Mouse (Mus musculus) limb, embryonic 14.5 days (tissue): ENCODE measurements around the gene Ache. TPM values are rescaled to one million over a fixed set of nuclear protein-coding genes. Genes with fewer than 3 reads are reported as not detected.
A peak's percentile ranks its signal among the peaks of the same experiment; 100 is the strongest.

Experiments
- ATAC-seq: fragments of 200-750 bp; cut with Nextera tagmentation; 2 replicates; pipeline ENCODE4 v1.8.0; 2017; ENCODE audit warnings: low read depth, moderate number of reproducible peaks, moderate TSS enrichment; ENCODE audit not compliant: low FRiP score
- DNase-seq: peaks from one replicate; pipeline ENCODE4 v3.0.0-alpha.2; 2015; ENCODE audit warnings: low spot score
- H3K27ac ChIP-seq: fragments of 300-500 bp; sonication (generic); replicated peaks from 2 replicates; pipeline ENCODE4 v1.5.1; 2014; ENCODE audit warnings: low read depth, mild to moderate bottlenecking, low read length, moderate library complexity, mixed read lengths
- H3K27me3 ChIP-seq: fragments of 300-500 bp; sonication (generic); 2 replicates; pipeline ENCODE4 v1.6.1; 2014; ENCODE audit warnings: low read length, mixed read lengths; ENCODE audit not compliant: control insufficient read depth, insufficient read depth
- H3K36me3 ChIP-seq: fragments of 300-500 bp; sonication (generic); 2 replicates; pipeline ENCODE4 v1.6.1; 2014; ENCODE audit warnings: mild to moderate bottlenecking, low read length, moderate library complexity, mixed read lengths; ENCODE audit not compliant: control insufficient read depth, insufficient read depth
- H3K4me1 ChIP-seq: fragments of 300-500 bp; sonication (generic); 2 replicates; pipeline ENCODE4 v1.6.1; 2014; ENCODE audit warnings: antibody characterized with exemption, low read length, mixed read lengths; ENCODE audit not compliant: control insufficient read depth, insufficient read depth
- H3K4me2 ChIP-seq: fragments of 300-500 bp; sonication (generic); replicated peaks from 2 replicates; pipeline ENCODE4 v1.6.1; 2014; ENCODE audit warnings: low read depth, mild to moderate bottlenecking, low read length, moderate library complexity; ENCODE audit not compliant: severe bottlenecking
- H3K4me3 ChIP-seq: fragments of 300-500 bp; sonication (generic); replicated peaks from 2 replicates; pipeline ENCODE4 v1.5.1; 2014; ENCODE audit warnings: low read length
- H3K9ac ChIP-seq: fragments of 300-500 bp; sonication (generic); 2 replicates; pipeline ENCODE4 v1.6.1; 2014; ENCODE audit warnings: mild to moderate bottlenecking, low read depth, low read length, moderate library complexity; ENCODE audit not compliant: severe bottlenecking
- H3K9me3 ChIP-seq: fragments of 300-500 bp; sonication (generic); 2 replicates; pipeline ENCODE4 v1.6.1; 2016; ENCODE audit warnings: low read length; ENCODE audit not compliant: control insufficient read depth
- POLR2A ChIP-seq: fragments of 200-500 bp; IDR thresholded peaks from 2 replicates; pipeline ENCODE4 v1.8.0; 2012; ENCODE audit warnings: inconsistent platforms, mild to moderate bottlenecking, moderate library complexity, borderline replicate concordance; ENCODE audit not compliant: insufficient read depth, insufficient read length; ENCODE audit errors: extremely low read depth
- WGBS: fragments of 180-500 bp; shearing (Covaris S2); extraction: QIAGEN DNeasy Blood & Tissue Kit; methylation state at CpG from one replicate; pipeline ENCODE4 v1.1.7; 2014; 5-methylcytosine and 5-hydroxymethylcytosine counted together
- polyA plus RNA-seq, 2 experiments: library from polyadenylated mRNA; depleted of rRNA in 1 of 2; stranded (reverse) in 1 of 2; unstranded in 1 of 2; fragments of >200 nt; fragmentation: Nextera tagmentation in 1 of 2; extraction: Ambion mirVana in 1 of 2; gene quantifications; 2 replicates each; pipeline versions ENCODE4 v1.2.1 to v1.2.3; 2012 to 2014

Gene Ache
- polyA plus RNA-seq, 2 experiments: 21.8 TPM

DNA sequence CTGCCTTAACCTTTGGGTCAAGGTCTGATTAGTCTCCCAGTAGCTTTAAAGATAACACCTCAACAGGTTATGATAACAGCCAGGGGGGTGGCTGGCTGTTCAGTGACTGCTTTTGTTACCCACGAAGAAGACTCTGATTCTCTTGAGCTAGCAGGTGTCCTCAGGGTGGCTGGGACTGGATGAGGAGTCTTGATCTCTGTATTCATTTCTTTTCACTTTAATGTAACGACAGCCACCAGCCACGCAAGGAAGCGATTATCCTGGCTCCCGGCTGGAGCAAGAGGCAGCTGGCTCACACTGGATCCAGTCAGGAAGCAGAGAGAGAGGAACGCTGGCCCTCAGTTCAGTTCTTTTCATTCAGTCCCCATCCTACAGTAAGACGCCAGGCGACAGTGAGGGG lies 49.9 kb downstream of the Ache start:
- Histone ChIP-seq H3K9ac (no peak overlapping the region), H3K27ac (no peak overlapping the region)
- TF ChIP-seq POLR2A: no peak

GRCm38 (mm10) chr5:137338256-137338655 lies 50.9 kb downstream of the Ache start:
- Histone ChIP-seq H3K9me3 (no peaks in the 10 kb centered on the region), H3K27me3 (no peaks in the 10 kb centered on the region), H3K36me3 (no peaks in the 10 kb centered on the region), H3K4me3 (peak overlapping the region; percentile 43), H3K4me2 (peak overlapping the region; percentile 91), H3K9ac (peak overlapping the region; percentile 67), H3K4me1 (peaks cover 16% of the 10 kb centered on the region), H3K27ac (peak overlapping the region; percentile 78)
- peak; percentile 90 for ATAC-seq
- peak; percentile 51; the same call in 1 of the 2 replicates for TF ChIP-seq POLR2A
- 2% methylated on average over 19 of the region's 19 CpGs for WGBS
- DNase-seq: peak; percentile 92

More for the DNA sequence above, 49.9 kb downstream of the Ache start:
- Histone ChIP-seq H3K27me3 (no peaks in the 10 kb centered on the region), H3K4me1 (peaks cover 16% of the 10 kb centered on the region), H3K36me3 (no peaks in the 10 kb centered on the region), H3K9me3 (no peaks in the 10 kb centered on the region), H3K4me3 (no peak overlapping the region), H3K4me2 (no peak overlapping the region)
- ATAC-seq (no peak), DNase-seq (no peak)
- 45% methylated on average over 8 of the region's 8 CpGs for WGBS

- peak; percentile 68 for DNase-seq
- H3K27me3 ChIP-seq: no peaks in the 10 kb centered on the region
- no peak for TF ChIP-seq POLR2A
- no peaks in the 10 kb centered on the region for H3K36me3 ChIP-seq
- WGBS: 4% methylated on average over 11 of the region's 11 CpGs
- peak; percentile 27 for ATAC-seq
- H3K4me3 ChIP-seq: peak overlapping the region; percentile 43
- peak overlapping the region; percentile 91 for H3K4me2 ChIP-seq
- peak overlapping the region; percentile 67 for H3K9ac ChIP-seq
- H3K27ac ChIP-seq: peak overlapping the region; percentile 78
- H3K9me3 ChIP-seq: no peaks in the 10 kb centered on the region
- peaks cover 16% of the 10 kb centered on the region for H3K4me1 ChIP-seq
These were observed 51.5 kb downstream of the Ache start for GRCm38 (mm10) chr5:137338663-137339289.

DNA sequence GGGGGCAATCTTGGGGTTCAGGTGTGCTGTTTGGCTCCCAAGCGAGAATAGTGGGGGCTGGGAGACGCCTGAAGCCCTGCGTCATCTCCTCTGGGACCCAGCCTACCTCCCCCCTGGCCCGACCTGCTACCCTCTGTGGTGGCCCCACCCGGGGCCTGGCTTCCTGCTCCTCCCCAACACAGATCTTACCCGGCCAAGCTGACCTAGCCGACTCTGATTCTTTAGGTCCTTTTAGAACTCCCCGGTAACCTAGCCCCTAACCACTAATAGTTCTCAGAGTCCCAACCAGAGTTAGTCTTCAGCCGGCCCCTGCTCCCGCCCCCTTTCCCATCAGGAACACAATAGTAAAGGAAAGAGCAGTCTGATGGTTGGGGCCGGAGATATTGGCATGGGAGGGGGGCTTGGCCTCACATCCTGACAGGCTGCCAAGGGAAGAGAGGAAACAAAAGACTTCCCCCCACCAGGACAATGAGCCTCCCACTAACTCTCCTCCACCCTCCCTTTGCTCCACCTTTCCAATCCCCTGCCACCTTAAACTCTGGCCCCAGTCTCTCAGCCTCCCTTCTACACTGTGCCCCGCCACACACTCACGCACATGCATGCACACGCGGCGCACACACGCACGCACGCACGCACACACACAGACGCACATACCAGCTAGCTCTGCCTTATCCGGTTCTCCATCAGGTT lies 52.1 kb downstream of the Ache start:
- TF ChIP-seq POLR2A: no peak
- ATAC-seq: no peak
- H3K4me2 ChIP-seq: peak overlapping the region; percentile 91
- H3K9ac ChIP-seq: peak overlapping the region; percentile 67
- H3K4me1 ChIP-seq: peaks cover 16% of the 10 kb centered on the region
- peak overlapping the region; percentile 78 for H3K27ac ChIP-seq
- H3K4me3 ChIP-seq: peak overlapping the region; percentile 43
- DNase-seq: peak; percentile 58
- WGBS: 11% methylated on average over 19 of the region's 22 CpGs
- no peaks in the 10 kb centered on the region for H3K27me3 ChIP-seq
- H3K9me3 ChIP-seq: no peaks in the 10 kb centered on the region
- no peaks in the 10 kb centered on the region for H3K36me3 ChIP-seq

GRCm38 (mm10) chr5:137340222-137340621 lies 52.9 kb downstream of the Ache start:
- no peak for TF ChIP-seq POLR2A
- Histone ChIP-seq H3K27me3 (no peaks in the 10 kb centered on the region), H3K4me3 (no peak overlapping the region), H3K9ac (no peak overlapping the region), H3K36me3 (no peaks in the 10 kb centered on the region), H3K4me1 (peaks cover 20% of the 10 kb centered on the region), H3K27ac (0 out of 2 replicates have a peak overlapping the region, but pooled peaks have one; percentile 78), H3K9me3 (no peaks in the 10 kb centered on the region), H3K4me2 (no peak overlapping the region)
- 72% methylated on average over 6 of the region's 6 CpGs for WGBS
- DNase-seq: no peak
- ATAC-seq: no peak
